Mouse (Mus musculus) c-Kit-positive CD71-negative TER-119-negative erythroid progenitor cells, embryonic 14.5 days (primary cell): ENCODE results near the gene Trim28.
"Not testable (repeated sequence)": the region's sequence is repeated elsewhere in the genome, so short reads cannot be mapped to it uniquely, and the experiment has no call there.

Experiments
- DNase-seq: peaks from one replicate; pipeline ENCODE4 v3.0.0-alpha.2; 2013; ENCODE audit warnings: low read depth

Trim28 gene

DNA sequence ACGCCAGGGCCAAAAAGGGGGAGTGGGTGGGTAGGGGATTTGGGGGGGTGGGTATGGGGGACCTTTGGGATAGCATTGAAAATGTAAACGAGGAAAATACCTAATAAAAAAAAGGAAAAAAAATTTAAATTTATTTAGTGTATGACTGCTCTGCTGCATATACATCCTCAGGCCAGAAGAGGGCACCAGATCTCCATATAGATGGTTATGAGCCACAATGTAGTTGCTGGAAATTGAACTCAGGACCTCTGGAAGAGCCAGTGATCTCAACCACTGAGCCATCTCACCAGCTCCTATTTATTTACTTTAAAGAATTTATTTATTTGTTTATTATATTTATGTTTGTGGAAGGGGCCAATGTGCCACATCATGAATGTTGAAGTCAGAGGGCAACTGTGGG is 64.5 kb downstream of the Trim28 start:
- DNase-seq = not testable (repeated sequence)

DNA sequence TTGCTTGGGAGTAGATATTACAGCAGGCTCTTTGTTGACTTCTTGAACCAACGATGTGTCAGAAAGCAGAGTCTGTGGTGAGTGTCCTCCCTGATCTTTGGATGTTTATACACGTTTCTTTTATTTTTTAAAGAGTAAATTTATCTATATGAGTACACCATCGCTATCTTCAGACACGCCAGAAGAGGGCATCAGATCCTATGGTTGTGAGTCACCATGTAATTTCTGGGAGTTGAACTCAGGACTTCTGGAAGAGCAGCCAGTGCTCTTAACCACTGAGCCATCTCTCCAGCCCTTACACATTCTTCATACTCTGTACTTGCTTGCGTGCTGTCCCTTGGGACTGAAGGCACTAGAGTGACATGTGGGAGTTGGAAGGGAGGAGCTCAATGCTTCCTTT is 73.4 kb downstream of the Trim28 start:
- DNase-seq = no peak
